Mouse (Mus musculus) c-Kit-positive CD71-negative TER-119-negative erythroid progenitor cells, embryonic 14.5 days (primary cell): Measurements from ENCODE around the gene Dcxr.
"Not testable (repeated sequence)": the region's sequence is repeated elsewhere in the genome, so short reads cannot be mapped to it uniquely, and the experiment has no call there.

Experiments used
- DNase-seq: peaks from one replicate; pipeline ENCODE4 v3.0.0-alpha.2; 2013; ENCODE audit warnings: low read depth

The Dcxr gene

DNA sequence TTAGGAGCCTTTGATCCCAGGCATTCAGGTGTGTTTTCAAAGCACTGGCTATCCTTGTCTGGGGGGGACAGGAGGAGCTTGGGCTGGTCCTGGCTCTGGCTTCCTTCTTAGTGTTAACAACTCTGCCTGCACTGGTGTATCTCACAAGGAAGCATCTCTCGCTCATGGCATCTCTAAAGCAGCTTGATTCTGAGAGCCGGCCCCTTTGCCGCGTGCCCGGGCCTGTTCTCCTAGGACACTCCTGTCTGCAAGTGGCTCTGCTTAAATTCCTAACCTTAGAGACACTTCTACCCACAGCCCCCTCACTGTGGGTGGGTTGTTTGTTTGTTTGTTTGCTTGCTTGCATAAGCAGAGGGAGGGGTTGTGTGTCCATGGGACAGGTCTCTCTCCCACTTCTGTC, 19.1 kb downstream of the Dcxr start:
- no peak for DNase-seq

- no peak for DNase-seq
Measured at GRCm38 (mm10) chr11:120707225-120707624, 19.9 kb downstream of the Dcxr start.

DNA sequence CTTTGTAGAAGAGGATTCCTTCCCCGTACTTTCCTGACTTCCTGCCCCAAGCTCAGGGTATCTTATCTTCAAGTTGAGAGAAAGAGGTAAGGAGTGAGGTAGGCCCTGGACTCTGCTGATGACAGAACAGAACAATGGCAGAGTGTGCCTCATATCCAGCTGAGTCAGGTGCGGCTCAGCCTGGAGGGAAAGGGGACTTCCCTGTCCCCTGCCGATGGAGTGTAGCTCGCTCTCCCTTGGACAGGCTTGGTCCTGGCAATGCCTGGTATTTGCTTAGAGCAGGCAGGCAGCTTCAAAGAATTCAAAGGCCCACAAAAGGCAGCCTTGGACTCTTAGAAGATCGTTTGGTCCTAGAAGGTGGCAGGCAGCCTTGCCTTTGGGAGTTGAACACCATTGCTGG, 21.0 kb downstream of the Dcxr start:
- no peak for DNase-seq

DNA sequence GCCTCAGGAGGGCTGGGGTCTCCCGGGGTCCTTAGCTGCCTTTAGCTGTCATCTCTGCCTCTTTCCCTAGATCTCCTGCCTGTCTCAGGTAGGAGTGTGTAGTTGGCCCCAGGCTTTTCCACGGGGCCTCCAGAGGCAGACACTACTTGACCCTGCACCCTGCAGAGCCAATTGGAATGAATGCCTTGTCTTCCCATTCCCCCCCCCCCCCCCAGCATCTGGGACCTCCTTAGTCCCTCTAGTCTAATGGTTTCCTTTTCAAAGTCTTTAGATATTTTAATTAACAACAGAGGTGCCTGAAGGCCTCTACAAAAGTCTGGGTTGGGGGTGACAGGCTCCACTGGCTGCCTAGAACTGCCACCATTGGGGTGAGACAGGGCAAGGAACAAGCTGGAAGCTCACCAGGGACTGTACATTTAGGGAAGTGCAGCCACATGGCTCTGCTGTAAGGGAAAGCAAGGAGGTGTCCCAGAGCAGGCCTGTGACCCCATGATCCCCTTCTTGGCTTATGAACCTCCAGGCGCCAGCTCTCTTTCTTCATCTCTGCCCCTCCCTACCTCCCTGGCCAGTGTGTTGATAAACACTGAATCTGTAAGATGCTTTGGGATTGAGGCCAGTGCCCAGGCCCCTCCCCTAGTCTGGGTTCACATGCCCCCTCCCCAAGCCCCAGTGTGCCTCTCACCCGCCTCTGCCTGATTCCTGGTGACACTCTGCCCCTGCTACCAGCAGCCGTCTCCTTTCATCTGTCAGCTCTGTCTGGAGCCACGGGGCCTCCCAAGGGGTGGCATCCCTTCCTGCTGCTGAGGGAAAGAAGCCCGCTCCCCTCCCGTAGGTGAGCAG, 22.4 kb downstream of the Dcxr start:
- DNase-seq, result no peak

- no peak for DNase-seq
Measured at GRCm38 (mm10) chr11:120703696-120704454, 23.2 kb downstream of the Dcxr start.

GRCm38 (mm10) chr11:120697741-120698140, 29.3 kb downstream of the Dcxr start:
- DNase-seq, result no peak

DNA sequence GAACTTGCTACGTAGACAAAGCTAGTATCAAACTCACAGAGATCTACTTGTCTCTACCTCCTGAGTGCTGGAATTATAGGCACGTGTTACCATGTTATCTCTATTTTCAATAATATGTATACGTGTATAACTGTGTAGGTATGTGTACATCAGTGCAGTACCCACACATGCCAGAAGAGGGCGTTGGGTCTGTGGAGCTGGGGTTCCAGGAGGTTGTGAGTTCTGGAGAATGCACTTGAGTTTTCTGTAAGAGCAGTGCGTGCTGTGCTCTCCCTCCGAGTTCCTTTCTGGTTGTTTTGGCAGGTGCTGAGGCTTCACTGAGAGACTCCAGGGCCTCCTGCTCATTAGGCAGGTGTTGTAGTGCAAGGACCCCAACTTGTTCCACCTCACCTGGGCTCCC, 30.5 kb downstream of the Dcxr start:
- DNase-seq, result no peak

DNA sequence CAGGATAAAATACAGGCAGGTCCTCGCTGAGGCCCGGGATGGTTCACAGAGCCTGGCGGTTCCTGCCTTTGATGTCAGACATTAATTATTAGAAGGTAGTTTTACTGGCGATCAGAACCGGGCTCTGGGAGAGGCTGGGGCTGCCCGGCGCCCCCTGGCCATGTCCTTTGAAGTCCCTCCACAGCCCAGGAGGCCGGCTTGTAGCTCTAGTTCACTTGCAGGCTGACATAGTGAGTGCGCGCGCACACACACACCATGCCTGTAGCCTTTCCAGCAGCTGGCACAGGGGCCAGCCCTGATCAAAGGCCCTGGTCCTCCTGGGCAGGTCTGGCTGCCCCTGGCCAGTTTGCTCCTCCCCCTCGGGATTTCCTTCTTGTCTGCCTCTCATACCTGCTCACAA, 31.4 kb downstream of the Dcxr start:
- DNase-seq, result no peak

DNA sequence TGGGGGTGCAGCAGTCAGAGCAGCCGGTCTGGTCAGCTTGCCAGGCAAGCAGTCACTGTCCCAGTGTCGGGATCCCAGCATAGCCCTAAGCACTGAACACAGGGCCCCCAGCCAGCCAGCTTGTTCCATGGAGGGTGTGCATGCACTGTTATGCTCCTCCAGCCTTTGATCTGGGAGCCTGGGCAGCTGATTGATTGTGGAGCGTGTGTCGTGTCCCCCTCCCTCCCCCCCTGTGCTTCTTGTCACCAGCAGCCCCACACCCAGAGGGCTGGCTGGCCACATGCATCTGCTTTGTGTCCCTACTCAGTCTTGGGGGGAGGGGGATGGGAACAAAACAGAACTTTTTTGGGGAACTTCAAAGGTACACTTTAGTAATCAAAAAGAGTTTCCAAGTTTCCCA, 31.9 kb downstream of the Dcxr start:
- no peak for DNase-seq

DNA sequence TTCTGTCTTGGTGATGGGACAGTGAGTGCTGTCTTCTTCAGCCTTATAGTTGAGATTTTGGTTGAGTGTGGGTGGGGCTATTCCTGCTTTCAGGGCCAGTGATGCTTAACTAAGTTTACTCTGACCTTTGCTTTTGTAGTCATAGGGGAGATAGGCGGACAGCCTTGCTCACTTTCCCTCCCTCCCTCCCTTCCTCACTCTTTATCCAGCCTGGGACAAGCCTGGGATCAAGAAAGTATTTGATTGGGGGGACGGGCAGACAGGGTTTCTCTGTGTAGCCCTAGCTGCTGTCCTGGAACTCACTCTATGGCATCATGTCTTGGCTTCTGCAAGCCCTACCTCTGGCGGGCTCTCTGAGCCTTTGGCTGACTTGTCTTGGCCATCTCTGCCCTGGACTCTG, 33.6 kb downstream of the Dcxr start:
- DNase-seq, result no peak

DNA sequence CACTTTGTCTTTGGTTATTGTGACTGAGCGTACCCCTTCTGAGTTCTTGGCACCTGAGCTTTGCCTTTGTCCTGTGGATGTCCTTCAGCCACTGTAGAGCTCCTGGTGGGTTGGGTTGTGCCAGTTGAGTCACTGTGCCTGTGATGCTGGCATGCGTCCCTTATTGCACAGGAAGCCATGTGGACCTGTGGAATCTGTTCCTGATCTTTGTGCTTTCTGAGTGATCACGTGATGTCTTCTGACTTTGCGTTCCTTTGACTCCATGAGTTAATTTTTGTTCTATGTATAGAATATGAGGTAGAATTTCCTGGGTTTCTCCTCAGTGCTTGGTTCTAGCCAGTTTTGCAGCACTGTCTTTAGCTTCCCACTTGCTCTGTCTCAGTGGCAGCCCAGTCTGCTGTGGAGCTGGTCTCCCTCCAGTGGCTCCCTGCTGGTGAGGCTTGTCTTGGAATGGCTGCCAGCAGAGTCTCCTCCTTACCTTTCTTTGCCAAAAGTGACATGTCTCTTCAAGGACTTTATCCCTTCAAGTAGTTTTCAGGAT, 34.5 kb downstream of the Dcxr start:
- no peak for DNase-seq

GRCm38 (mm10) chr11:120689365-120689764, 37.7 kb downstream of the Dcxr start:
- no peak for DNase-seq

- no peak for DNase-seq
Measured at GRCm38 (mm10) chr11:120686650-120687272, 40.3 kb downstream of the Dcxr start.

- no peak for DNase-seq
Measured at GRCm38 (mm10) chr11:120684660-120685059, 42.4 kb downstream of the Dcxr start.

DNA sequence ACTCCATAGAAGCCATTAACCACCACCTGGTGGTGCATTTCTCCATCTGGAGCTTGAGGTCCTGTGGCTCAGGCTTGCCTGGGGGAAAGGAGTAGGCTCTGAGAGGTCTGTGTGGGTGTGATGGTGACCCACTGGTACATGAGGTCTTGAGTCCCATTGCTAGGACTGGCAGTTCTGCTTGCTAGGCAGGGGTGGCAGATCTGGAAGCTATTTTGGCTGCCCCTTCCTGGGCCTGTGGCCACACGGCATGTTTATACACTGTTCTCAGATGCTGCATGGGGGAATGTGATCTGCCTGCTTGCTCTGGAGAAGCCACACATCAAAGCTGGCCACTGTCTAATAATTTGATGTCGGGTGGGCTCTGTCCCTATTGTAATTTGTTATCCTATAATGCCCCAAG, 43.0 kb downstream of the Dcxr start:
- DNase-seq, result no peak

- DNase-seq, result no peak
Measured at GRCm38 (mm10) chr11:120683536-120683935, 43.5 kb downstream of the Dcxr start.

DNA sequence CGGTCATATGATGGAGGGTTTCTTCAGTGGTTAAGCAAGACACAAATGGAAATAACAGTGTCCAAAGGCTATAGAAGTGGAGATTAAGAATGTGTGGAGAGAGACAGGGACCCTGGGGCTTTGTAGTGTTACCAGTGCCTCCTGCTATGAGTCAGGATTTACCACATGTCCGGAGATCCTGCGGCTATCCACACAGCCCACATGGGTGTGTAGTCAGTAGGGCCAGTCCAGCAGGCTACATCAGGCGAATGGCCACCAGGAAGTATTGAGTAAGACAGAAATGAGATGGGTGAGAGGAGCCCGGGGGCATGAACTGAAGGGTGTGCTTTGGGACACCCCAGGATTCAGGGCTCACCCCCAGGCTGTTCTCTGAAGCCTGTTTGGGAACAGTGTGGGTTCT, 44.4 kb downstream of the Dcxr start:
- no peak for DNase-seq

GRCm38 (mm10) chr11:120679909-120680308, 47.2 kb downstream of the Dcxr start:
- no peak for DNase-seq

GRCm38 (mm10) chr11:120676951-120677350, 50.1 kb downstream of the Dcxr start:
- DNase-seq, result no peak

- DNase-seq, result not testable (repeated sequence)
Measured at GRCm38 (mm10) chr11:120675875-120676274, 51.2 kb downstream of the Dcxr start.
